Mouse (Mus musculus) cerebellum, adult 2 months (tissue): ENCODE results near the gene Fbxl17.

Experiments
- CTCF ChIP-seq: fragments of 200-500 bp; IDR thresholded peaks from 2 replicates; pipeline ENCODE4 v1.5.1; 2011; ENCODE audit warnings: low read depth, mild to moderate bottlenecking, control low read depth, low read length, moderate library complexity, borderline replicate concordance; ENCODE audit not compliant: insufficient read depth
- POLR2A ChIP-seq: fragments of 200-500 bp; IDR thresholded peaks from 2 replicates; pipeline ENCODE4 v1.6.1; 2011; ENCODE audit warnings: low read length, control low read depth, borderline replicate concordance; ENCODE audit not compliant: insufficient read depth

GRCm38 (mm10) chr17:63465239-63465638, 34.6 kb downstream of the Fbxl17 start:
- TF ChIP-seq CTCF (no peak), POLR2A (no peak)
